Mouse (Mus musculus) cerebellum, postnatal 25 days (tissue): ENCODE measurements around the gene Mipol1.

Experiments
- DNase-seq, 2 experiments: peaks; one replicate each; pipeline ENCODE4 v3.0.0; 2021; ENCODE audit warnings: mixed read lengths in 2 of 2

The Mipol1 gene

DNA sequence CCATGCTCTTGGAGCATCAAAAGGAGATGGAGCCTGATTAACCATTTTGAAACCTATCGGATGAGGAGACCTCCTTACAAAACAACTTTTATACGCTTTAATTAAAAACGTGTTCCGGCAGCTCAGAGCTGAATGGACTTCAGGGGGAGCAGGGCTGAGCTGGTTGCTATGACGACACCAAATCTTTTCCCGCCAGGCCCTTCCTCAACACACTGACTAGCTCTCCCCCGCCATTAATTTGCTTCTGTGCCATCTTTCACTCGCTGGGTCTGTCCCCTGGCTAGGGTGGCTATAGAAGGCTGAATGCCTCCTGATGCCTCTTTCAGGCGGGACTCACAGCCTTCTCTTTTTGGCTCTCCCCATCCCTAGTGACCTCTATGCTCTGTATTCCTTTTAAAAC is 300.2 kb downstream of the Mipol1 start:
- no peak for DNase-seq

DNA sequence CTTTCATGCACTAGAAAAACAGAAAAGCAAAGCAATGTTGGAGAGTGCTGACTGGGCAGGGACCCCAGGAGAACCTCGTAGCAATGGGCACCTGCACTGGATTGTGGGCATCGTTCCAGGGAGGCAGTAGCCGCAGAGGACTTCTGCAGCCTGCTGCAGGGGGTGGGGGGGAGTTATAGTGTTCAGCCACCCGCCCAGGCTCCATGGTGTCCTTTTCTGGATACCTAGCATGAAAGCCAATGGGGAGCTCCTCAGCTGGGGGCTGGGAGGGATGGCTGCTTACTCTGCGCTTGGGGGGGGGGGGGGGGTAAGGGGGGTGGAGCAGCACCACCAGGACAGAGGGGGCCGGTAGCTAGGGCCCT is 304.3 kb downstream of the Mipol1 start:
- no peak for DNase-seq

DNA sequence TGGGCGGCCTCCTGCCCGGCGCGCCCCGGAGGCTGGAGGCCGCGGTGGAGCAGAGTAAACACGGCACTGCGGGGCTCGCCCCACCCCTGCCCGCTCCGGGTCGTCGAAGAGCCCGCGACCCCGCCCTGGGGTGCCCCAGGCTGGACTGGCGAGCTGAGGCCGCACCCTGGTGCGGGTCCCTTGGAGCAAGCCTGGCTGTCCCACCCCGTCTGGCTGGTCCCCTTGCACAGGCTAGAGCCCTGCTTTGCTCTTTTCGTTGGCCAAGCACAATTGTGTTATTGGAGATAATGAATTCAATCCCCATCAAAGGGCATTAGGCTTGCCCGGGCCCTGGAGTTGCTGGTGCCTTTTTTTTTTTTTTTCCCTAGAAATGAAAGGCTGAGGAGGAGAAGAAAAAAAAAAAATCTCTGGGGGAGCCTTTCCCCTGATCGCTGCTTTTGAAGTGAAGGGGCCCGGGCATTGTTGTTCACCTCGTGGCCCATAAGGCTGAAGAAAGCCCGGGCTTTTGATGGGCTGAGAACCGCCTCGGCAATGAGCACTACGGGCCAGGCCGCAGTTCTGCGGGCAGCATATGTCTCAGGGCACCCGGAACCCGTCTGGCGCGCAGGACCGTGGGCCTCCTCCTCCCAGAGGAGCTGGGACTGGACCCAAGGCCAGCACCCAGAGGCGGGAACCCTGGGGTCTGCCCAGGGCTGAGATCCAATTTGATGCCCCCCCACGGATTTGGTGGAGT is 304.8 kb downstream of the Mipol1 start:
- DNase-seq: peak in 1 of 2 experiments; percentile 8

DNA sequence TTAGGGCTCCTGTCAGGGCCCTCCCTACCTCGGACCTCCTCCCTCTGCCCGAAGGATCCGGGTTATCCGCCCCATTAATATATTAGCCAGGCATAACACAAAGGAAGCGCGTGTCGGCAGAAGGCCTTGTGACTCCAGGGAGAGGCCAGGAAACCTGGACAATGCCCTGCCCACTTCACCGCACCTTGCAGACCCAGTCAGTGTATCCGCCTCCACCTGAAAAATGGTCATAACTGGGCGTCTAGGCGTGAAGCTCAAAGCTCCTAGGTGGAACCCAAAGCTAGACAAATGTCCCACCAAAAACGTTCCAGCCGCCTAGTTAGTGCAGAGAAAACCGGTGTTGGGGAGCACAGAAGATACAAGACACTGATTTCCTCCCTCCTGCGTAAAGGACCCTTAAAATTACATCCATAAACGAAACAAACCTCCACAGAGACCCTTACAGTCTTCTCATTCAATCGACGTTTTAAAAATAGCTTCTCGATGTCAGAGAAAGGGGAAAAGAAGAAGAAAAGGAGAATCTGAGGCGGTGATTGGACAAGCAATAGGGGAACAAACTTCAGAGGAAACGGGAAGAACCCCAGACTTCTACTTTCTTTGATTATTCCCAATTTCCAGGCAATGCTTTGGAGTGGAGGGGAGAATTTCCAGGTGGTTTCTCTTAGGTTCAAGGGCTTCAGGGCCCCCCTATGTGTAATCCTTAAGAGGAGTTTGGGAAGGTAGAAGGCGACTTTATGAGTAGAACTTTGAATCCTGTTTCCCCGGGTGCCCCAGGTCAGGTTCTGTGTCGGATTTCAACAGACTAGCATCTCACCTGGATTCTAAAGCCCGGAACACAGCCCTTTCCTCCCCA is 306.1 kb downstream of the Mipol1 start:
- peak in 1 of 2 experiments; percentile 7 for DNase-seq

DNA sequence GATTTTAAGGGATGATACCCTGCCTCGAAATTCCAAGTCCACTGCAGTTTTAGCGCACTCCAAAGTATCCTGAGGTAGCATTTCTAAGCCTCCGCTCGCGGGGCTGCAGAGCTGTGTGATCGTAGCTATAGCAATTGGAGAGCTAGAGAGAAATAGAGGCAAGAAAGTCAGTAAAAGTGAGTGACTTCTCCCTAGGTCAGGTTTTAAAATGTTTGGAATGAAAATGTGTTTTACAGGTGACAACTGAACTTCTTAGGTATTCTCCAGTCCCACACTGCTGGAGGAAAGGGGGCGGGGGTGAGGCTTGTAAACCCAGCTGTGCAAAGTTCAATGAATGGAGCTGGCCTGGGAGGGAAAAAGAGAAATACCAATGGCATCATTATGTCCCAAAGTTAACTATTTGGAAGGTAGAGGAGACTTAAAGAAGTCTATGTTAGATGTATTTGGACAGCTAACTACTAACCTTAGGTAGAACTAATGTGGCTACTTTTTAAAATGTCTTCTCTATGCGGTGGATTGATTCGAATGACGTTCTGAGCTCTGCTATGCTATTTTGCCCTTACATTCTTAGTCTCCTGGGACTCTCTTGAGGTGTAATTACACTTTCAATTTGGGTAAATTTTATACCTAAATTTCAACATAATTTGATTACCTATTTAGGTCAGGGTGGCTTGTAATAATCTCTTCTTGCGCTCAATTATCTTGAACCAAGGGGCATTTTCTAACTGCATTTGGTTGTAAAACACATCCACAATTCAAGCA is 306.9 kb downstream of the Mipol1 start:
- DNase-seq: no peak

DNA sequence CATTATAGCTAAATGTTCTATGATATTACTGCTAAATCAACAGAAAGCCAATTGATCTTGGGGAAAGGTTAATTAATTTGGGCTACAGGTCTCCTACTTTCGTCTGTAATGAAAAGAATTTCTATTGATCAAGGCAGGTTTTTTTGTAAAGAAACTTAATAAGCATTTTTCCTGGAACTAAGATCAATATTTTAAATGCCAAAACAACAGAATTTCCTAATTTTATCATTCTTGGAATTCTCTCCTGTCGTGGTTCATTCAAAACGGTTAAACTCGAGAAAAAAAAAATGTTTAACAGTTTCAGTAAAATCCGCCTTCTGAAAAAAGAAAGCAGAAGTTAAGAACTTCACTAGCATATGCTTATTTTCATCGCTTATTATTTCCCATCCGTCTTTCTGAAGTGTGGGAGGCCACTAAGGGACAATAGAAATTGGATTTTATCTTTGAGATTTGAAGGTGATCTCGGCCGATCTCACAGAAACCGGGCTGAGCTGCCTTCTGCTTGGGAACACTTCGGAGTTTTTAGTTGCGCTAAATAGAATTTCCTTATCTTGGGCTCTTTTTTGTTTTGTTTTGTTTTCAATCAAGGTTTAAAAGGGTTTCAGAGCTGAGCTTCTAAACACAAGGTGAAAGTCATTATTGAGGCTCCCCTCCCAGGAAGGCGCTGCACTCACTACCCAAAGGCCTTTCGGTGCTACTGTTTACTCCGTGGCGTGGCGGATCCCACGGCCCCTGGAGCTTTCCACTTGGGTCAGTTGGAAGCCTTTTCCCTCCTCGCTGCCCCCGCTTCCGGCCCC is 307.8 kb downstream of the Mipol1 start:
- DNase-seq: peak in 1 of 2 experiments; percentile 8

DNA sequence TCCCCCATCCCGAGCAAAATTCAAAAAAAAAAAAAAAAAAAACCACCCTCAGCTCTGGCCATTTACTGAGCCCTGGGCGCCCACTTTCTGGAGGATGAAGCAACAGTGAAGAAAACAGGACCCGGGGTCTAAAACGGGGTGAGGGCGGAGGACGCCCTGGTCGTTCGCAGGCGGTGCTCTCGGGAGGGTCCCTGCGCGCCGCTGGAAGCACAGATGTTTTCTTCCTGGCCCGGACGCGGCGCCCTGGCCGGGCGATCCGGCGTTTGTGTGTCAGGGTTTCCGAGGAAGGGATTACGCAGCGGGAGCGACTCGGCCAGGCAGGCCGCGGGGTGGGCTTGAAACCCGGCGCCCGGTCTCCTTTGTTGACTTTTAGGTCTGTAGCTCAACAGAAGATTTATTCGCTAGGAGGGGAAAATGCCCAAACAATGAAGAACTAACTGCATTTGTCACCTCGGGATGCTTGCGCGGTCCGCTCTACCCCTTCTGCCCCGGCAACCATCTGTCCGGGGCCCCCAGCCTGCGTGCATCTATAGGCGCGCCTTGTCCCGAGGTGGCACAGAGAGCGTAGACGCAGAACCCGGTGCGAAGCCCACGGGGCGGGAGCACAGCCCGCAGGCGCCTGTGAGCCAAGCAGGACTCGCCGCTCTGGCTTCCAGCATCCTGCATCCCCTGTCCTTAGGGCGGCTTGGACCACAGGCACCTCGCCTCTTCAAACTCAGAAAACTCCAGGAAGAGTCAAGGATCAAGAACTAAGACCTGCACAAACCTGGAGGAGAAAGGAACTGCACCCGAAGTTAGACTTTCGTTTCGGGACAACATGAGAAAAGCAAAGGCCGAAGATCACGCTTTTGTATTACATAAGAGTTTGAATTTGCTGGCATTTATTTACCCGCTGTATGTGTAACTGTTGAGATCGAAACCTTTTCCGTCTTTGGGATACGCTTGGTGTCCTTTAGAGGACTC is 308.6 kb downstream of the Mipol1 start:
- peak in 1 of 2 experiments; percentile 56 for DNase-seq

DNA sequence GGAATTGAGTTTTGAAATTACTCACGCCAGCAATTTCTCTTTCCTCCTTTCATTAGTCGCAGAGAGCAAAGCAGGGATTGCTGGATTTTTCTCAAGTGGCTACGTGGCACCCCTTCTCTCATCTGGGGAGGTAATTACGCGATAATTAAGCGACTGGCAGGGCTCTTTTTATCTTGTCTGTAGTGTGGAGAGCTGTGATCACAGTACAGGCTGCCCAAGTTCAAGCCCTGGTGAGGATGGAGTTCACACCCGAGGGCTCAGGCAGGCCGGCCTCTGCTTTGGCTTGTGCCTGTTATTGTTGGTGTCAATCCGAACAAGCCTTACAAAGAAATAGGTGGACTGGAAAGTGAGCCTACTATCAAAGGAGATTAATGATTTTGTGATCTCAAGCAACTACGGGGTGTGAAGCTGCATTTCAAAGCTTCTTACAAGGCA is 309.3 kb downstream of the Mipol1 start:
- DNase-seq: peak in 1 of 2 experiments; percentile 47

DNA sequence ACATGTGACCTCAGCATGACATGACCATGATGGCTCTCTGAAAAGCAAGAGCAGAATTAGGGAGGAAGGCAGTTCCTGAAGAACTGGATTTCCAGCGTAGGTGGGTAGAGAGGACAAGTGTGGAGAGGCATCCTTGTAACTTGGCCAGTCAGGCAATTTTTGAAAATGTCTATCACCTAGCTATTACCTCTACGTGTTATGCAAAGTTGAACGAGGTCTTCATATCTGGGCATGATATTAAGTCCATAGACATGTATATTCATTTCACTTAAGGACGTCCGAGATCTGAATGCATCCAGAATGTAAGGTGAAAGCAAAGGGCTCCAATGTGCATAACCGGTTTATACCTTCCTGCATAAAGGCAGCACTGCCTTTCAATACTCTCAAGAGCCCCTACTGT is 310.9 kb downstream of the Mipol1 start:
- DNase-seq: peak in 1 of 2 experiments; percentile 7

DNA sequence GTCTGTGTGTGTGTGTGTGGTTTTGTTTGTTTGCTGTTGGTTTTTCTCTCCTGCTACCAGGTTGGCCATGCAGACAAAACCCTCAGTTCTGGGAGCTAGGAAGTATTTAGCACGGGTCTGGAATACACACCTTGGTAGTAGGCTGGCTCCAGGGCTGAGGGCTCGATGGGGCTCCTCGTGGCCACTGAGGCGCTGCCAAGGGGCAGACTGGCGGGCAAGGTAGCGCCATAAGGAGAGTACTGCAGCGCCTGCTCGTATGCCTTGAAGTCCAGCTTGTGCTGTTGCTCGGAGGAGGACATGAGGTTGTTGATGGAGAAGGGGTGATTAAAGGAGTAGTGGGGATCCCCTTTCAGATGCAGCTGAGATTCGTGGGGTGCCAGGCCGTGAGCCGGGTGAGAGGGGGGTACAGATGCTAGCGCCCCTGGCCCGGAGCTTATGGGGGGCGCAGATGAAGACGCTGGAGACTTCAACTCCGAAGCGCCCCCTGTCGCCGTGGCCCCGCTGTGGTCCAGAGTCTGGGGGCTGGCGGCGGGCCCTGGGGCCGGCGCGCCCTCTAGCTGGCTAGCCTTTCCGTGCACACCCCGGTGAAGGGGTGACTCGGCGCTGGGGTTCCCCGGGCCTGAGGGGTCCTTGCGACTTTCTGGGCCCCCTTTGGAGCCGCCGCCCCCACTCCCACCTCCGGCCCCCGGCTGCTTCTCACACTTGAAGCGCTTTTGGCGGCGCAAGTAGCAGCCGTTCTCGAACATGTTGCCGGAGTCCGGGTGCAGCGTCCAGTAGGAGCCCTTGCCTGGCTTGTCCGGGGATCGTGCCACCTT is 311.9 kb downstream of the Mipol1 start:
- peak in 1 of 2 experiments; percentile 7 for DNase-seq

DNA sequence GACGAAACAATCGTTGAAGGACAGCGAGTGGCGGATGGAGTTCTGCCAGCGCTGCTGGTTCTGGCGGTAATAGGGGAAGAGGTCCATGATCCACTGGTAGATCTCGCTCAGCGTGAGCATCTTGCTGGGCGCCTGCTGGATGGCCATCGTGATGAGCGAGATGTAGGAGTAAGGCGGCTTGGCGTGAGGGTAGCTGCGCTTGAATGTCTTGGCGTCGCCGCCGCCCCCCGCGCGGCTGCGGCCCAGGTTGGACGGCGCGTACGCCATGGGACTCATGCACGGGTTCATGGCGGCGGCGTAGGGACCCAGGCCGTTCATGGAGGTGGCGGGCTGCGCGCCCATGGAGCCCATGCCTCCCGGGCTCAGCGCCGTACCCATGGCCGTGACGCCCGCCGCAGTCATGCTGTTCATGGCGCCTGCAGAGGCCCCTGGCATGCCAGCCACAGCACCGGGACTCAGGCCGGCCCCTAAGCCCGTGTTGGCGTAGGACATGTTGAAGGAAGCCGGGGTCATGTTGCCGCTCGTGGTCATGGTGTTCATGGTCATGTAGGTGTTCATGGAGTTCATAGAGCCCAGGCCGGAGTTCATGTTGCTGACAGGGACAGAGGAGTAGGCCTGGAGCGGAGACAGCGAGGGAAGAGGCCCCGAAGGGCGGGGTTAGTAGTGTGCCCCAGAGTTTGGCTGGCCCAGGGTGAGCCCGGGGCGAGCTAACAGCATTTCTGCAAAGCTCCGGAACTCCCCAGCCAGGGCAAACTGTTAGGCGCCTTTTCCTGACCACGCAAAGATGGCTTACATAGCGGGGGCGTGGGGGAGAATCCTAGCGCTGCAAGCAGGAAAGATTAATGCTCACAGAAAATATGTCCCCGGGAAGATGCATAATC is 312.8 kb downstream of the Mipol1 start:
- DNase-seq: peak in 1 of 2 experiments; percentile 6

DNA sequence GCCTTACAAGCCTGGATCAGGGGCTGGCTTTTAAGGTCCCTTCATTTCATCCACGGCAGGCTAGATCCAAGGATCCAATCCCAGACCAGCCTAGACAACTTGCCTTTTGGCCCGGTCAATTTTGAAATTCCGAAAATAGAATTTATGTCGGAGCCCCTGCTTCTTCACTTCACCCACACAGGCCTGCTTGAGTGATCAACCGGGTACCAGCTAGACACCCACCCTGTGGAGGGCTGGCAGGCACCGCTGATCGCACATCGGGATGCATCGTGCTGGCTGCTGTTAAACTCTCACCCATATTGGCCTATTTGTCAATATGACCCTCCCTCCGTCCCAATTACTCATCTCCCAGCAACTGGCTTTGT is 313.4 kb downstream of the Mipol1 start:
- no peak for DNase-seq

DNA sequence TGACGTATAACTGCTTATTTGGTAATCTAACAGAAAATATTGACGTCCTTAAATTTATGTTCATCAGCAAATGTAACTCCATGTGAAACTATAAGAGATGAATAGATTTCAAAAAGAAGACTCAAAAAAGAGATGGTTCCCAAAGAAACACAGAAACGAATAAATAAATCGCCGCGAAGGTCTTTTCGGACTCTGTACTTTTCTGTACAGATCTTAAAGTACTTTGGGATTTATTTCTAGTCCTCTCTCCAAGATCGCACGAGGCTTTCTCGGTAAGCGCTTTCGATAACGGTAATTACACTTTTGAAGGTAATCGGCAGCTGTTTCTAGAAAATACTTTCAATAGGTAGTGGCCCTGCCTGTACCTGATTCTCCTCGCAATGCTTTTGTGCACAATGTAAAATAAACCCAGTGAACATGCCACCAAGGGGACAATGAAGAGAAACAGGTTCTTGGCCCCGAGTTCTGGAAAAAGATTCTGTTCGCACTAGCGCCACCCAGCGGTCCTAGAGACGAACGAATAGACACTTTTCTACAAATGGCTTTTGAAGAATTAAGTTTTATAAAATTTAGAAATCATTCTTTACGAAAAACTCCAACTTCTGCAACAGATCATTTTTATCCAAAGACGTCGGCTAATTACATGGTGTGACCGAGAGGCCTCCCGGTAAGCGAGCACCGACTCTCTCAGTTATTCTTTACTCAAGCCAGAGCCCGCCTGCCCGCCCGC is 314.6 kb downstream of the Mipol1 start:
- peak; percentile 35 to 69 for DNase-seq

DNA sequence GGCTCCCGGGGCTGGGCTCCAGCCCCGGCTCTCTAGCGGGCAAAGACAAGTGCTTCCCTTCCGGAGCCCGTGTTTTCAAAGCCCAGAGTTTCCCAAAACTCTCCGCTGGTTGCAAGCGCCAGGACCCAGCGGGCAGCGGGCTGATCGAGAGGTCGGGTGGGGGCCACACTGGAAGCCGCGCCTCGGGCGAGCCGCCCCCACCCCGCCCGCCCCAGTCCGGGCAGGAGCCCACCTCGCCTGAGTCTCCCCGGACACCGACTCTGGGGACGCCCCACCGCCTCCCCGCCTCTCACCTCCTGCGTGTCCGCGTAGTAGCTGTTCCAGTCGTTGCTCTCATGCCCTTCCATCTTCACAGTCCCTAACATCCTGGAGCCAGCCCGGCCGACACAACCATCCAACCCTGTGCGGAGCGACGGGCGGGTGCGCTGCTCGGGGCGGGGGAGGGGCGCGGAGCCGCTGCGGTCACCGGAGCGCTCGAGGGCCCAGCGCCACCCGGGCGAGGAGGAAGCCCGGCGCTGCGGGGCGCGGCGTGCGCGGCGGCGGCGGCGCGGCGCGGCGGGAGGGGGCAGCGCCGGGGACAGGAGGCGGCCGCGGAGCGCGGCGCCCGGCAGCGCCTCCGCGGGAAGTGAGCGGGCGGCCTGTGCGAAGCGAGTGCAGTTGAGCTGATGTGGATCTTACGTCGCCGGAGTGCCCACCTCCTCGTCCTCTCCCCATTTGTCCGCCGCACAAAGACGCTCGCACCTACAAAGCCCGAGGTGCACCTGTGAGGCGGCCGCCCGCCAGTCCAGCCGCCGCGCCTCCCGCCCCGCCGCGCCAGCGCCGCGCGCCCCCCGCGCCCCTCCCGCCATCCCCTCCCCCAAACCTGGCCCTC is 315.4 kb downstream of the Mipol1 start:
- peak; percentile 30 to 47 for DNase-seq
